Mouse (Mus musculus) heart, embryonic 15.5 days (tissue): ENCODE data around the gene Crtap. TPM values are rescaled to one million over a fixed set of nuclear protein-coding genes. Genes with fewer than 3 reads are reported as not detected.

Experiments
- ATAC-seq: fragments of 200-750 bp; cut with Nextera tagmentation; replicated peaks from 2 replicates; pipeline ENCODE4 v1.8.0; 2017; ENCODE audit warnings: low read depth, moderate TSS enrichment; ENCODE audit not compliant: insufficient number of reproducible peaks, insufficient read depth, low FRiP score
- H3K27ac ChIP-seq: fragments of 300-500 bp; sonication (generic); 2 replicates; pipeline ENCODE4 v1.5.1; 2015; ENCODE audit warnings: mild to moderate bottlenecking, inconsistent platforms
- H3K27me3 ChIP-seq: fragments of 300-500 bp; sonication (generic); 2 replicates; pipeline ENCODE4 v1.6.1; 2015; ENCODE audit warnings: inconsistent platforms
- H3K36me3 ChIP-seq: fragments of 300-500 bp; sonication (generic); 2 replicates; pipeline ENCODE4 v1.6.1; 2015; ENCODE audit warnings: mild to moderate bottlenecking, inconsistent platforms
- H3K4me1 ChIP-seq: fragments of 300-500 bp; sonication (generic); replicated peaks from 2 replicates; pipeline ENCODE4 v1.6.1; 2015; ENCODE audit warnings: inconsistent platforms
- H3K4me2 ChIP-seq: fragments of 300-500 bp; sonication (generic); 2 replicates; pipeline ENCODE4 v1.6.1; 2015; ENCODE audit warnings: inconsistent platforms, mild to moderate bottlenecking, moderate library complexity
- H3K4me3 ChIP-seq: fragments of 300-500 bp; sonication (generic); 2 replicates; pipeline ENCODE4 v1.5.1; 2015; ENCODE audit warnings: mild to moderate bottlenecking, inconsistent platforms
- H3K9ac ChIP-seq: fragments of 300-500 bp; sonication (generic); 2 replicates; pipeline ENCODE4 v1.6.1; 2015; ENCODE audit warnings: mild to moderate bottlenecking, inconsistent platforms
- H3K9me3 ChIP-seq: fragments of 300-500 bp; sonication (generic); replicated peaks from 2 replicates; pipeline ENCODE4 v1.6.1; 2016; ENCODE audit warnings: inconsistent platforms
- WGBS: fragments of 180-500 bp; shearing (Covaris S2); methylation state at CpG from one replicate; pipeline ENCODE4 v1.1.7; 2015; ENCODE audit warnings: mixed read lengths; 5-methylcytosine and 5-hydroxymethylcytosine counted together
- polyA plus RNA-seq: library from polyadenylated mRNA; unstranded; fragments of >200 nt; fragmentation: Nextera tagmentation; extraction: Ambion mirVana; gene quantifications from 2 replicates; pipeline ENCODE4 v1.2.1, GENCODE M21; 2015

Gene Crtap
- polyA plus RNA-seq, 1 experiment from 2014 or later, result 126 TPM

DNA sequence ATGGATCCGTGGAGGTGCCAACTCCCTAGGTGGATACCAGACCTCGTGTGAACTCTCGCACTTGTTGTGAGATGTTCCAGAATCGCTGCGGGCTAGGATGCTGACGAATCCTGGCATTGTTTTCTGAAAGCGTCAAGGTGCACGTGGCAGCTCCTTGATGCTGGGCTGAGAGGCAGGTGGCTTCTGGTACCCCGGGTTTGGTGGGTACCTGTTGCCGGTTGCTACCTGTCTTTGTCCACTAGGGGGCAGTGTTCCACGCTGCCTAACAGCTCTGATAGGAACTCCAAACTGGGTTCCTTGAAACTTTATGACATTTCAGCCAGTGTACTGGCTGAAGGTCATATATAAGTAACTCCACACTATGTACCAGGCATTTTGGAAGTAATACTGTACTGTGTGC, 25.2 kb upstream of the Crtap start:
- no peak for ATAC-seq
- H3K4me3 ChIP-seq, result no peak overlapping the region
- no peak overlapping the region for H3K4me2 ChIP-seq
- H3K27ac ChIP-seq, result no peak overlapping the region
- no peaks in the 10 kb centered on the region for H3K9me3 ChIP-seq
- peaks cover 6% of the 10 kb centered on the region for H3K4me1 ChIP-seq
- peaks cover 10% of the 10 kb centered on the region for H3K36me3 ChIP-seq
- no peaks in the 10 kb centered on the region for H3K27me3 ChIP-seq
- WGBS, result 21% methylated on average over 11 of the region's 11 CpGs
- H3K9ac ChIP-seq, result no peak overlapping the region

DNA sequence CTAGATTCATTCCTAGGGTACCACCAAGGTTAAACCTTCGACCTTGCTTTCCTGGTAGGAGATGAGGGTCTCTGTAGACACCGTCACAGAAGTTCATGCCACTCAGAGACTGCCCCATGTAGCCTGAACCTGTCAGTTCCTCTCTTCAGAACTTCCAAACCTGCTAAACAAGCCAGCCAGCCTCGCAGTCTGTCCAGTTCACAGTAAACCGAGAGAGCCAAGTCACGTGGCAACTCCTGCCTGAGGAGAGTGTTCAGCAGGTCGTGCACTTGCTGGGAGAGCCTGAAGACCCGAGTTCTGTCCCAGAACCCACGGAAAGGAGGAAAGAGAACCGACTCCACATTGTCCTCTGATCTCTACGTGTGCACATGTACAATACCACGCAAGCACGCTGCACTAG, 23.4 kb upstream of the Crtap start:
- H3K4me3 ChIP-seq, result no peak overlapping the region
- H3K36me3 ChIP-seq, result peaks cover 21% of the 10 kb centered on the region
- no peak for ATAC-seq
- no peaks in the 10 kb centered on the region for H3K9me3 ChIP-seq
- H3K27me3 ChIP-seq, result no peaks in the 10 kb centered on the region
- no peak overlapping the region for H3K4me2 ChIP-seq
- no peak overlapping the region for H3K9ac ChIP-seq
- peaks cover 6% of the 10 kb centered on the region for H3K4me1 ChIP-seq
- no peak overlapping the region for H3K27ac ChIP-seq
- 81% methylated on average over 12 of the region's 12 CpGs for WGBS

DNA sequence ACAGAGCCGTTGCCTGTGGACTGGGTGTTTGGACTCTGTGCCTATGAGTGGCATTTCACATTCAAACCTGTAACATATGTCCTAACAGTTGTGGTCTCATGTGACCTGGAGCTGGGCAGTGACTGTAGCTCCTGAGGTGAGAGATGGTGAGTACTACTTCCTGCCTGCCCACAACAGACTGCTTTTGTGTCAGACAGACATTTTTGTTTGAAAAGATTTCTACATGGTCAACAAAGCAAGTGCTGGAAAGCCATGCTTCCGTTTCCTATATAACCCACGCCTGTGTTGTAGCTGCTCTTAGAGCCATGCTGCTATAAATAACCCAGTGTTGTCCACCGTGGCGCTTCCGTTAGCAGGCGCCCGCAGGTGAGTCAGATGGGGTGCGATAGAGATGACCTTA, 21.9 kb upstream of the Crtap start:
- Histone ChIP-seq H3K27ac (no peak overlapping the region), H3K4me1 (peaks cover 6% of the 10 kb centered on the region), H3K4me2 (no peak overlapping the region), H3K9ac (no peak overlapping the region), H3K9me3 (no peaks in the 10 kb centered on the region), H3K4me3 (no peak overlapping the region), H3K27me3 (no peaks in the 10 kb centered on the region), H3K36me3 (peaks cover 26% of the 10 kb centered on the region)
- WGBS, result 56% methylated on average over 9 of the region's 9 CpGs
- no peak for ATAC-seq

DNA sequence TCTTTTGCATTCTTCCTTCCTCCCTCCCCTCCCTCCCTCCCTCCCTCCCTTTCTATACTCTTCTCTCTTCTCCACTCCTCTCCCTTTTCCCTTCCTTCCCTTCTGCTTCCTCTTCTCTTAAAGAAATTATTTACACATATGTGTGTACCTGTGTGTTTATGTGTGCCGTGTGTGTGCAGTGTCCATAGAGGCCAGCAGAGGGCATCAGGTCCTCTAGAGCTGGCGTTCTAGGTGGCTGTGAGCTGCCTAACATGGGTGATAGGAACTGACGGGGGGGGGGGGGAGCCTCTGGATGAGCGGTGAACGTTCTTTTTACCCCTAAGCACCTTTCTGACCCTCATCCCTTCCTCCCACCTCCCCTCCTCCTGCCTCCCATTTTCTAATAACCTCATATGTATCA, 20.8 kb upstream of the Crtap start:
- Histone ChIP-seq H3K36me3 (peaks cover 23% of the 10 kb centered on the region), H3K9me3 (no peaks in the 10 kb centered on the region), H3K4me2 (no peak overlapping the region), H3K27ac (no peak overlapping the region), H3K27me3 (no peaks in the 10 kb centered on the region), H3K9ac (no peak overlapping the region), H3K4me1 (peaks cover 6% of the 10 kb centered on the region), H3K4me3 (no peak overlapping the region)
- 85% methylated on average over 5 of the region's 5 CpGs for WGBS
- ATAC-seq, result no peak

DNA sequence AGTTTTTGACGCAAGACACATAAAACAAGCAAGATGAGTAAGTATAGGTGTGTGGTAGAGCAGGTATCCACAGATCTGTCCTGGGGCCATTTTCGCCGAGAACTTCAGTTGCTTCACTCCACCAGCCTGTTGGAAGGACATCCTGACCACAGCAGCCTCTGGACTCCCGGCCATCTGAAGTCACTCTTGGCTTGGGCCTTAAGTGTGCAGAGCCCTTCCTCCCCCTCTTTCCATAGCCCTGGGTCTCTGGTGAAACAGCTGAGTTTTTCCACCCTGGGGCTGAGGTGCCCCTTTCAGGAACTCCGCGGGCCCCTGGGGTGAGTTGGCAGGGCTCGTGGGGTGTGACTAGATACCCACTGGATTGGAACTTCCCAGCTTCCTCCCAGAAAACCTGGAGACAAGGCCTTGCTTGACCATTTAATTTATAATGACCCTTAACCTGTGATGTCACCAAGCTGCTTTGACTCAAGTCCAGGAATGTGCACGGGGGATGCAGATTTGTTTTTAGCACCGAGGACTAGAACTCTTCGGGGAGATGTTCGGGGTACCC, 19.9 kb upstream of the Crtap start:
- H3K4me2 ChIP-seq, result no peak overlapping the region
- no peaks in the 10 kb centered on the region for H3K9me3 ChIP-seq
- H3K4me1 ChIP-seq, result peaks cover 6% of the 10 kb centered on the region
- peaks cover 30% of the 10 kb centered on the region for H3K36me3 ChIP-seq
- H3K9ac ChIP-seq, result no peak overlapping the region
- H3K4me3 ChIP-seq, result no peak overlapping the region
- H3K27ac ChIP-seq, result no peak overlapping the region
- no peaks in the 10 kb centered on the region for H3K27me3 ChIP-seq
- WGBS, result 92% methylated on average over 11 of the region's 11 CpGs
- ATAC-seq, result no peak

DNA sequence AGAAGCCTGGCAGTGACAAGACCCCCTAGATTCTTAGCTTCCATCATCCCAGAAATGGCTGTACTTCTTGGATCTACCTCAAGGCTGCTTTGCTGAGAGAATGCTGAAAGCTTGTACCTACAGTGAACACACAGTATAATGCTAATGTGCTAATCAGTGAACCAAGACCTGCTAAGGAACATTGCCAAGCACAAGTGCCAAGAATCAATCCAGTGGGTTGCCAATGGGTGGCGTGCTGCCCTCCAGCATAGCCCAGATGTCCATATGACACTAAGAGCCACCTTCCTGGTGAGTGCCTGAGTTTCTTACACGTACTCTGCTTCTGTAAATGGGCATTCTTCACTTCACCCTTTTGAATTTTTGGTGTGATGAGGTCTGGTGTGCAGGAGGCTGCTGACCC, 17.2 kb upstream of the Crtap start:
- WGBS, result 100% methylated on average over 2 of the region's 2 CpGs
- H3K36me3 ChIP-seq, result peaks cover 39% of the 10 kb centered on the region
- no peaks in the 10 kb centered on the region for H3K27me3 ChIP-seq
- H3K9me3 ChIP-seq, result no peaks in the 10 kb centered on the region
- no peak overlapping the region for H3K9ac ChIP-seq
- no peak for ATAC-seq
- no peak overlapping the region for H3K4me3 ChIP-seq
- H3K4me2 ChIP-seq, result no peak overlapping the region
- no peak overlapping the region for H3K27ac ChIP-seq
- peaks cover 6% of the 10 kb centered on the region for H3K4me1 ChIP-seq

DNA sequence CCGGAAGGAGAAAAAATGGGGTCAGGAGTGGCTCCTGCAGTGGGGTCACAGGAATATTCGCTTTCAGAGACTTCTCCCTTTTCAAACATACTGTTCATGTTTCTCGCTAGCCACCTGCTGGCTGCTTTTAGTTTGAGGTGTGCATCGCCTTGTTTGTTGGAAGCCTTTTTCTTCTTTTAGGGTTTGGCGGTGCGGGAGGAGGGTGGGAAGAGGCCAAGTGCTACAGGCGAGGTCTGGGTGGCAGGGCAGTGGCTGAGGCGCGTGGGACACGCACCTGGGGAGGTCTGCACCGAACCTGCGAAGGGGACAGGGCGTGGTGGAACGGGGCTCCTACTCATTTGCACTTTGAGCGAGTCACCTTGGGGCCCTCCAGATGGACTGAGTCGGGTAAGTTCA, 11.2 kb upstream of the Crtap start:
- peak; percentile 7; the same call in 1 of the 2 replicates for ATAC-seq
- 4% methylated on average over 16 of the region's 16 CpGs for WGBS
- peak overlapping the region; percentile 77 for H3K4me2 ChIP-seq
- H3K27me3 ChIP-seq, result no peaks in the 10 kb centered on the region
- H3K9ac ChIP-seq, result peak overlapping the region; percentile 88
- peaks cover 16% of the 10 kb centered on the region for H3K36me3 ChIP-seq
- peak overlapping the region; percentile 85 for H3K4me3 ChIP-seq
- peak overlapping the region; percentile 94 for H3K27ac ChIP-seq
- H3K4me1 ChIP-seq, result peaks cover 11% of the 10 kb centered on the region
- no peaks in the 10 kb centered on the region for H3K9me3 ChIP-seq

DNA sequence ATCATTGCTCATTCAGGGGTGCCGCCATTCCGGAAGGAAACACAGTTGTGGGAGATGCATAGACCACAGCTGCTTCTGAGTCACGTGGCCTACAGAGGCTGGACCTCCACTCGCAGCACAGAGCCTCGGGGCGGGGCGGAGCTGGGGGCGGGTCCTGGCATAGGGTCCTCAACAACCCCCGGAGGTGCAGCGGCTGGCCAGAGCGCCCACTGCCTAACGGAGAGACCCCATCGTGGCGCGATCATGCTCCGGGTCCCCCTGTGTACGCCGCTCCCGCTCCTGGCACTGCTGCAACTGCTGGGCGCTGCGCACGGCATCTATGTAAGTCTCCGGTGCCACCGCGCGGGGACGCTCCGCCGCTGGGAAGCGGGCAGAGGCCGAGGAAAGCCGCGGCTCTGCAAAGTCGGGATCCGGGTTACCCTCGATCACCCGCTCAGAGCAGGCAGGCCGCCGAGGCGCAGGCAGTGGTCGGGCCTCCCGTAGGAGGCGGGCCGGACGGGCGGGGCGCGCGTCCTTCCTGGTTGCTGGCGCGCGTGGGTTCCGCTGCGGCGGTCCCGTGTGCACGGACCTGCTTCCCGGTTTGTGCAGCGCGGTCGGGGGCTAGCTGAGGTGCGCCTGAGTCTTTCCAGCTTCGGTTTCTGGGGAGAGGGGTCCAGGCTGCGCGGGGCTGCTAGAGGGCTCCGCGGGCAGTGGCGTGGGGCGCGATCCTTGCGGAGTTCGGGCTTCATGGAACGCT, 10.6 kb upstream of the Crtap start, which contains the start of the genes Glb1 and Tmppe:
TSS of gene Glb1 (plus strand) at position 128 of the 736 bp plus-strand sequence.
TSS of gene Tmppe (plus strand) at position 157 of the 736 bp plus-strand sequence.
- peak within 1 kb of the TSS; percentile 77 for H3K4me2 ChIP-seq
- H3K4me1 ChIP-seq, result peaks cover 11% of the 10 kb centered on the region
- H3K4me3 ChIP-seq, result peak within 1 kb of the TSS; percentile 85
- WGBS, result under 1% methylated on average over 73 of the region's 73 CpGs
- H3K27me3 ChIP-seq, result no peaks in the 10 kb centered on the region
- peaks cover 16% of the 10 kb centered on the region for H3K36me3 ChIP-seq
- H3K9ac ChIP-seq, result peak within 1 kb of the TSS; percentile 88
- H3K27ac ChIP-seq, result peak within 1 kb of the TSS; percentile 94
- ATAC-seq, result peak; percentile 97
- H3K9me3 ChIP-seq, result no peaks in the 10 kb centered on the region

DNA sequence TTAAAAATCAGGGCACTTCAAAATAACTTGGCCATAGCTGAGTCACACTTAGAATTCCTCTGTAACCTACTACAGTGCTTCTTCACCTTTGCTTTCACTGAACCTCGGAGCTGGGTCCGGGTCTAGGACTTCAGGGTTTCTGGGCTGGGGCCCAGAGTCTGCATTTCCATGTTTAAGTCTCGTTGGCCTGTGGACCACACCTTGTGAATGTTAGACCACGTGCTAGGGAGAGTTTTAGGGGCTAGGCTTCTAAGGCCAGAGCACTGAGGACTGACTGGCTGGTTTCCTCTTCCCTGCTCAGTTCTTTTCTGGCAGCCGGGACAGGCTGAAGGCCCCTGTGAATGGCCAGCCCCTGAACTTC, 10.1 kb upstream of the Crtap start:
- WGBS, result 17% methylated on average over 5 of the region's 5 CpGs
- peak overlapping the region; percentile 85 for H3K4me3 ChIP-seq
- ATAC-seq, result no peak; the same call in 1 of the 2 replicates
- peaks cover 11% of the 10 kb centered on the region for H3K36me3 ChIP-seq
- H3K4me1 ChIP-seq, result peaks cover 11% of the 10 kb centered on the region
- H3K9ac ChIP-seq, result peak overlapping the region; percentile 88
- peak overlapping the region; percentile 94 for H3K27ac ChIP-seq
- H3K9me3 ChIP-seq, result no peaks in the 10 kb centered on the region
- no peaks in the 10 kb centered on the region for H3K27me3 ChIP-seq
- H3K4me2 ChIP-seq, result peak overlapping the region; percentile 77

DNA sequence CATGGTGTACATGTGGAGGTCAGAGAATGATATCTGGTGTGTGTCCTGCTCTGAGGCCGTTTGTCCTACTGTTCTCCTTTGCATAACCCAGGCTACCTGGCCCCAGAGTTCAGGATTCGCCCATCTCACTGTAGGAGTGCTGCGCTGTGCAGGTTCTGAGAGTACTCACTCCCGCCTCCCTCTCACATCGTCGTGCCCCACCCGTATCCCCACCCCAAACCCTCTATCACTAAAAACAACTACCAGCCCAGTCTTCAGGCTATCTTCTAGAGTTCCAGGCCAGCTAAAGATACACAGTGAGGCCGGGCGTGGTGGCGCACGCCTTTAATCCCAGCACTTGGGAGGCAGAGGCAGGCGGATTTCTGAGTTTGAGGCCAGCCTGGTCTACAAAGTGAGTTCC, 9.2 kb upstream of the Crtap start:
- peaks cover 2% of the 10 kb centered on the region; the same call in 1 of the 2 replicates for H3K36me3 ChIP-seq
- H3K4me1 ChIP-seq, result peaks cover 11% of the 10 kb centered on the region
- no peak overlapping the region for H3K4me2 ChIP-seq
- no peak overlapping the region for H3K27ac ChIP-seq
- ATAC-seq, result no peak
- H3K9me3 ChIP-seq, result no peaks in the 10 kb centered on the region
- 91% methylated on average over 12 of the region's 12 CpGs for WGBS
- H3K4me3 ChIP-seq, result no peak overlapping the region
- no peak overlapping the region for H3K9ac ChIP-seq
- no peaks in the 10 kb centered on the region for H3K27me3 ChIP-seq

DNA sequence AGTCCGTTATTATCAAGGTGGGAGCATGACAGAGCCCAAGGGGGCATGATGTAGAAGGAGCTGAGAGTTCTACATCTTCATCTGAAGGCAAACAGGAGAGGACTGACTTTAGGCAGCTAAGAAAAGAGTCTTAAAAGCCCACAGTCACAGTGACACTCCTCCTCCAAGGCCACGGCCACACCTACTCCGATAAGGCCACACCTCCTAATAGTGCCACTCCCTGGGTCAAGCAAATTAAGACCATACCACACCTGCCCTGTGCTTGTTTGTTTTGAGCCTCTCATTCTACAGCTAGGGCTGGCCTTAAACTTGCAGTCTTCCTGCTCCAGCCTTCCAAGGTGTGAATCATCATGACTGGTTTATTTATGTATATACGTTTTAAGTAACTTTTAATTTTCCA, 4.8 kb upstream of the Crtap start:
- H3K4me2 ChIP-seq, result no peak overlapping the region
- 85% methylated on average over 4 of the region's 4 CpGs for WGBS
- no peaks in the 10 kb centered on the region for H3K36me3 ChIP-seq
- H3K9ac ChIP-seq, result no peak overlapping the region
- H3K4me1 ChIP-seq, result peaks cover 4% of the 10 kb centered on the region
- H3K9me3 ChIP-seq, result no peaks in the 10 kb centered on the region
- no peak overlapping the region for H3K27ac ChIP-seq
- no peak overlapping the region for H3K4me3 ChIP-seq
- no peak for ATAC-seq
- no peaks in the 10 kb centered on the region for H3K27me3 ChIP-seq

DNA sequence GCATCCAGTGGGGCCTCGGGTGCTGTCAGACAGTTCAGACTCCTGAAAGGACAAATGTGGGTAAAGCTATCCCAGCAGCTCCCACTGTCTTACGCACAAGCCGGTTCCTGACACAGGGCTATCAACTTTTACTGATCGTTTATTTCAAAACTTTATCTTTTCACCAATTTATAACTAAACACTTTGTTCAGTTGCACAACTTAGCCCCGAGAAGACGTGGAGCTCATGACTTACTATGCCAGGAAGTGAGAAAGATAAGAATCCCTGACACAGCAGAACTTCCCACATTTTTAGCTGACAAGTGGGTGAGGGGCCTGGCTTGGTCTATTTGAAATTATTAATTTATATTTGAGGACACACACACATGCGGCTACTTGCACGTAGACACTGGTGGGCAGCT, 4.2 kb upstream of the Crtap start:
- ATAC-seq, result no peak
- no peak overlapping the region for H3K27ac ChIP-seq
- no peaks in the 10 kb centered on the region for H3K36me3 ChIP-seq
- no peaks in the 10 kb centered on the region for H3K9me3 ChIP-seq
- peaks cover 6% of the 10 kb centered on the region for H3K4me1 ChIP-seq
- H3K4me2 ChIP-seq, result no peak overlapping the region
- no peak overlapping the region for H3K9ac ChIP-seq
- H3K27me3 ChIP-seq, result no peaks in the 10 kb centered on the region
- no peak overlapping the region for H3K4me3 ChIP-seq
- 52% methylated on average over 8 of the region's 8 CpGs for WGBS
